Mouse (Mus musculus) ES-E14 (cell line): ENCODE data around the gene Lonrf2.

Experiments used
- CHD2 ChIP-seq: IDR thresholded peaks from 2 replicates; pipeline ENCODE4 v1.6.1; 2014; ENCODE audit warnings: mild to moderate bottlenecking, low read depth, low read length, inconsistent platforms
- MAFK ChIP-seq: IDR thresholded peaks from 2 replicates; pipeline ENCODE4 v1.6.1; 2014; ENCODE audit warnings: mild to moderate bottlenecking, low read depth, low read length, inconsistent platforms; ENCODE audit not compliant: insufficient read depth
- ZC3H11A ChIP-seq: IDR thresholded peaks from 2 replicates; pipeline ENCODE4 v1.6.1; 2012; ENCODE audit warnings: low read depth, mild to moderate bottlenecking, inconsistent platforms, low read length, borderline replicate concordance
- ZNF384 ChIP-seq: IDR thresholded peaks from 2 replicates; pipeline ENCODE4 v1.6.1; 2012; ENCODE audit warnings: low read depth, low read length, inconsistent platforms

DNA sequence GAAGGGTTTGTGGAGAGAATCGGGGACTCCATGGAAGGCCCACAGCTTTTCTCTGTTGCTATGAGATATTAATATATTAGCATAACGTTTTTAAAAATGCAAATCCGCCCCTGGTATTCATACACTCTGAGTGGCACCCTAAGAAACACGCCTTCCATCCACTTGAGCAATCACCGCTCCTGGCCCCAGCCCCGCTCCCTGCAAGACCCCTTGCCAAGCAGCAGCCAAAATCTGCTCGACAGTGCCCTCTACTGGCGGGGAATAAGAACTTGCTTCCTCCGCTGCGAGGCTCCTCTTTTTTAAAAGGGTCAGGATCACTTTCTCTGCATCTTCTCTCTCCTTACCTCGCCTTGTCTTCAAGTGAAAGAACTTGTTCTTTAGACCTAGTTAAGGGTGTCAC lies 68.7 kb downstream of the Lonrf2 start:
- TF ChIP-seq ZNF384 (no peak), CHD2 (no peak), ZC3H11A (peak; percentile 43; the same call in 1 of the 2 replicates), MAFK (no peak)
